Mouse (Mus musculus) gonadal fat pad, adult 2 months (tissue): ENCODE measurements around the gene 2300009A05Rik. TPM values are rescaled to one million over a fixed set of nuclear protein-coding genes. Genes with fewer than 3 reads are reported as not detected.

Experiments
- DNase-seq: peaks from one replicate; pipeline ENCODE4 v3.0.0-alpha.2; 2012; ENCODE audit warnings: low read depth
- polyA plus RNA-seq: library from polyadenylated mRNA; depleted of rRNA; stranded (reverse); fragments of >200 nt; gene quantifications from 2 replicates; pipeline ENCODE4 v1.2.3, GENCODE M21; 2012; rRNA removed

2300009A05Rik gene
- polyA plus RNA-seq, 1 experiment = 37.6 TPM

DNA sequence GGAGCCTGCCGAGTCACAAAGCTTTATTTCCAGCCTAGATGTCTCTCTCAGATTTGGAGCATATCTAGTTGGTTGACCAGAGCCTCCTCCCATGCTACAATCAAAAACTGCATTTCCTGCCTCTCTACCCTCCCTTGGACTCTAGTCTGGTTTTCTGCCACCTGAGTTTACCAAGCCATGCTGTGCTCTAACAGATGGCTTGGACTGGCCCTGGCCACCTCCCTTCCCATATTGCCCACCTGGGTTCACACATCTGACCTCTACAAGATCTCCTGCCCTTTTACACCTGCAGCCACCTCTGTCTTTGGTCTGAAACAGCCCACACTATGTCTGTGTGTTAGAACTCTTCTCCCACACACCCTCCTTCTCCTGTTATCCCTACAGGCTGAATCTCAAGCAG lies 50.9 kb downstream of the 2300009A05Rik start:
- no peak for DNase-seq

DNA sequence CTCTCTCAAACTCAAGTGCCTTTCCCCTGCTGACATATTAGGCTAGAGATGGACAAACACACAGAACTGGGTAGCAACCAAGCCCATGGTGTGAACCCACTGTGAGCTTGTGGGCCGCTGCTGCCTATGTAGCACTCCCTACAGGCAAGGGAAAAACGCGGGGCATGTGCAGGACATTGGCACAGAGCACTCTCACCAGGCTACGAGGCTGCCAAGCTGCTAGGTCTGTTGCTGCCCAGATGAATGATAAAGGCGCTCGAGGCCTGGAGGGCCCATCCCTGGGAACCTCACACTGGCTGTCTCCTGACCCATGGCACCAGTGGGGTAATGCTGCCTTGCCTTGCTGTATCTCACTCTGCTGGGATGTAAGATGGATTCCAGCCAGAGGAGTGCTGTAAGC lies 53.0 kb downstream of the 2300009A05Rik start:
- no peak for DNase-seq

Other genes with a start within 250 kb of the 2300009A05Rik start
- gene Map2k5, start 21.3 kb downstream of the 2300009A05Rik start, polyA plus RNA-seq = 27.4 and 27.9 TPM in 2 replicates
- gene Iqch, start 203.2 kb upstream of the 2300009A05Rik start, polyA plus RNA-seq = 0.14 and 0.27 TPM in 2 replicates
- 17.8 and 25.5 TPM in 2 replicates for gene Aagab, start 203.4 kb upstream of the 2300009A05Rik start, polyA plus RNA-seq